Mouse (Mus musculus) hematopoietic stem cell, adult 5-6 weeks (primary cell): Measurements from ENCODE around the gene Map10. TPM values are rescaled to one million over a fixed set of nuclear protein-coding genes. Genes with fewer than 3 reads are reported as not detected.

Experiments
- ATAC-seq, 2 experiments: fragments of 125-278 bp in 1 of 2; replicated peaks in 1 of 2; 2 replicates each; pipeline ENCODE4 v1.8.0; 2016 to 2017; ENCODE audit warnings: inconsistent platforms in 2 of 2, mild to moderate bottlenecking in 2 of 2, moderate number of reproducible peaks in 2 of 2, low read depth in 1 of 2, moderate TSS enrichment in 1 of 2; ENCODE audit not compliant: low FRiP score in 2 of 2, poor library complexity in 2 of 2, severe bottlenecking in 2 of 2, insufficient read depth in 1 of 2, low TSS enrichment in 1 of 2
- total RNA-seq: library from RNA; stranded (forward); fragments of 172-1452, 232-1000 nt; gene quantifications from 2 replicates; pipeline ENCODE4 v1.2.3, GENCODE M21; 2017

Gene Map10
- total RNA-seq, 1 experiment from 2014 or later = 1.0 TPM

- no peak for ATAC-seq
Measured at GRCm38 (mm10) chr8:125665876-125666186, 3.8 kb upstream of the Map10 start.

GRCm38 (mm10) chr8:125666201-125666600 is 3.4 kb upstream of the Map10 start:
- no peak for ATAC-seq

- ATAC-seq = no peak
Measured at GRCm38 (mm10) chr8:125667248-125667647, 2.4 kb upstream of the Map10 start.

- no peak for ATAC-seq
Measured at GRCm38 (mm10) chr8:125669159-125669699, 389 bp upstream of the Map10 start.

- ATAC-seq = no peak
Measured at GRCm38 (mm10) chr8:125670420-125670819, 802 bp downstream of the Map10 start.

GRCm38 (mm10) chr8:125670906-125671305 is 1.3 kb downstream of the Map10 start:
- ATAC-seq = no peak

- no peak for ATAC-seq
Measured at GRCm38 (mm10) chr8:125671371-125671770, 1.8 kb downstream of the Map10 start.

- no peak for ATAC-seq
Measured at GRCm38 (mm10) chr8:125675796-125676195, 6.2 kb downstream of the Map10 start.

GRCm38 (mm10) chr8:125677484-125677883 is 7.9 kb downstream of the Map10 start:
- no peak for ATAC-seq

- no peak for ATAC-seq
Measured at GRCm38 (mm10) chr8:125678854-125679648, 9.4 kb downstream of the Map10 start.

- no peak for ATAC-seq
Measured at GRCm38 (mm10) chr8:125680851-125681408, 11.3 kb downstream of the Map10 start.

GRCm38 (mm10) chr8:125685216-125685760 is 15.7 kb downstream of the Map10 start:
- no peak for ATAC-seq

- no peak for ATAC-seq
Measured at GRCm38 (mm10) chr8:125686221-125686865, 16.7 kb downstream of the Map10 start.

GRCm38 (mm10) chr8:125690166-125690915 is 20.7 kb downstream of the Map10 start:
- ATAC-seq = no peak

GRCm38 (mm10) chr8:125690961-125691360 is 21.3 kb downstream of the Map10 start:
- ATAC-seq = no peak

GRCm38 (mm10) chr8:125692447-125692846 is 22.8 kb downstream of the Map10 start:
- no peak for ATAC-seq

GRCm38 (mm10) chr8:125693197-125693596 is 23.6 kb downstream of the Map10 start:
- no peak for ATAC-seq
